Mouse (Mus musculus) kidney, embryonic 16.5 days (tissue): ENCODE measurements around the gene Perp. TPM values are rescaled to one million over a fixed set of nuclear protein-coding genes. Genes with fewer than 3 reads are reported as not detected.
A peak's percentile ranks its signal among the peaks of the same experiment; 100 is the strongest.

Experiments
- ATAC-seq: fragments of 200-750 bp; cut with Nextera tagmentation; 2 replicates; pipeline ENCODE4 v1.8.0; 2017; ENCODE audit warnings: moderate TSS enrichment; ENCODE audit not compliant: low FRiP score, low TSS enrichment
- H3K27ac ChIP-seq: fragments of 300-500 bp; sonication (generic); 2 replicates; pipeline ENCODE4 v1.5.1; 2014; ENCODE audit warnings: low read length
- H3K27me3 ChIP-seq: fragments of 300-500 bp; sonication (generic); 2 replicates; pipeline ENCODE4 v1.6.1; 2014; ENCODE audit warnings: low read length, control low read depth, mixed read lengths; ENCODE audit not compliant: insufficient read depth
- H3K36me3 ChIP-seq: fragments of 300-500 bp; sonication (generic); 2 replicates; pipeline ENCODE4 v1.6.1; 2014; ENCODE audit warnings: low read length, control low read depth, mixed read lengths; ENCODE audit not compliant: insufficient read depth
- H3K4me1 ChIP-seq: fragments of 300-500 bp; sonication (generic); 2 replicates; pipeline ENCODE4 v1.6.1; 2014; ENCODE audit warnings: low read length, control low read depth, mixed read lengths; ENCODE audit not compliant: insufficient read depth
- H3K4me2 ChIP-seq: fragments of 300-500 bp; sonication (generic); replicated peaks from 2 replicates; pipeline ENCODE4 v1.6.1; 2014; ENCODE audit warnings: low read depth, low read length
- H3K4me3 ChIP-seq: fragments of 300-500 bp; sonication (generic); 2 replicates; pipeline ENCODE4 v1.5.1; 2014; ENCODE audit warnings: mild to moderate bottlenecking, low read length
- H3K9ac ChIP-seq: fragments of 300-500 bp; sonication (generic); replicated peaks from 2 replicates; pipeline ENCODE4 v1.6.1; 2014; ENCODE audit warnings: low read length
- H3K9me3 ChIP-seq: fragments of 300-500 bp; sonication (generic); 2 replicates; pipeline ENCODE4 v1.6.1; 2016; ENCODE audit warnings: low read length, control low read depth
- WGBS: fragments of 180-500 bp; shearing (Covaris S2); extraction: QIAGEN DNeasy Blood & Tissue Kit; methylation state at CpG from one replicate; pipeline ENCODE4 v1.1.7; 2014; 5-methylcytosine and 5-hydroxymethylcytosine counted together
- polyA plus RNA-seq: library from polyadenylated mRNA; unstranded; fragments of >200 nt; fragmentation: Nextera tagmentation; extraction: Ambion mirVana; gene quantifications from 2 replicates; pipeline ENCODE4 v1.2.1, GENCODE M21; 2015

The Perp gene
- polyA plus RNA-seq, result 19.9 and 21.8 TPM in 2 replicates

DNA sequence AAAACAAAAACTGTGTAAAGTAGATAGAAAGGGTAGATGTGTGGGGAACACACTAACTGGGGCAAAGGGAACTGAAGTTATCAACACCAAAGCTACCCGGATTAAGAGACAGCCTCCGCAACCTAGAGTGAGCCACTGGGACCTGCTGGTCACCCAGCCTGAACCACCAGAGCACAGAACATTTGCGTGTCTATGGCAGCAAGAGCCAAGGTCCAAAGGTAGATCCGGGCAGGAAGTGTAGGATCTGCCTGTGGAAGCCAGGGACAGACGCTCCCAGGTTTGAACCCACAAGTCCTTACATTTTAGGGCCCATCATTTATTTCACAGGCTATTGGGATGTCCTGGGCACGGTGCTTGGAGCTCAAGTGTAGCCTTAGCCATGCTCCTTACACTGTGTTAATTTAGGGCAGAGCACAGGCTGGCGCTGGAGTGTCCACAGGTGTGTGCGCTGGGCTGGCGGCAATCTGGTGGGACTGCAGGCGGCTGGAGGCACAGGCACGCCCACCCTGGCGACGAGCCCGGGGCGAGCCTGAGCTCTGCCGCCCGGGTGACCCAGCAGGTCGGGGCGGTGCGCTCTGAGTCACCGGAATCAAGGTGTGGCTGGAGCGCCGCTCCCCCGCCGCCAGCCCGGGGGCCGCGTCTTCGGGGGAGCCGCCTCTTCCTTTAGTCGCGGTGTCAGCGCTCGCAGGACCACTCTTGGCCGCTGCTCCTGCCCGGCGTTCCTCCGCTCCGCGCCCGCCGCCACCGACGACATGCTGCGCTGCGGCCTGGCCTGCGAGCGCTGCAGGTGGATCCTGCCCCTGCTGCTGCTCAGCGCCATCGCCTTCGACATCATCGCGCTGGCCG lies at the start of gene Perp:
Perp (plus strand) TSS at position 580 of the 846 bp plus-strand sequence.
- peak; percentile 97 for ATAC-seq
- Histone ChIP-seq H3K27ac (0 out of 2 replicates have a peak within 1 kb of the TSS, but pooled peaks have one; percentile 24), H3K4me3 (peak within 1 kb of the TSS; percentile 60), H3K36me3 (no peaks in the 10 kb centered on the region), H3K27me3 (peaks cover 31% of the 10 kb centered on the region), H3K9me3 (no peaks in the 10 kb centered on the region), H3K4me1 (no peaks in the 10 kb centered on the region; the same call in 1 of the 2 replicates), H3K4me2 (peak within 1 kb of the TSS; percentile 91), H3K9ac (peak within 1 kb of the TSS; percentile 71)
- WGBS, result 2% methylated on average over 54 of the region's 54 CpGs

DNA sequence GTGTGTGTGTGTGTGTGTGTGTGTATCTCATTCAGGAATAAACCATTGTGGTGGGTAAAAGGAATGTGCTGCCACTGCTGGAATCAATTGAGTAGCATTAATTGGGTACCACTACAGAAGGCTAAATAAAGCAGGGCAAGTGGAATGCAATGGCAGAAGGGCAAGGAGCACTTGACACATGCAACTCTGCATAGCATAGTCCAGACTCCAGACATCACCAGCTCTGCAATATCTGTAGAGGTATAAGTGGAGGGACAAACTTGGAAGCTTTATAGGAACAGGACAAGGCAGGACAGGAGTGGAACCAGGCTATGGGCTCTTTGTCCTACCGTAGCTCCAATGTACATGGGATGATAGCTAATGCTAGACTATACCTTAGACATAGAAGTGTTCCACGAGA lies 33.1 kb upstream of the Perp start:
- ATAC-seq, result no peak
- H3K27me3 ChIP-seq, result no peaks in the 10 kb centered on the region
- H3K4me2 ChIP-seq, result no peak overlapping the region
- H3K9me3 ChIP-seq, result no peaks in the 10 kb centered on the region
- H3K9ac ChIP-seq, result no peak overlapping the region
- WGBS, result 82% methylated on average over 2 of the region's 2 CpGs
- H3K36me3 ChIP-seq, result no peaks in the 10 kb centered on the region
- no peak overlapping the region for H3K27ac ChIP-seq
- H3K4me1 ChIP-seq, result peaks cover 2% of the 10 kb centered on the region; the same call in 1 of the 2 replicates
- H3K4me3 ChIP-seq, result no peak overlapping the region

DNA sequence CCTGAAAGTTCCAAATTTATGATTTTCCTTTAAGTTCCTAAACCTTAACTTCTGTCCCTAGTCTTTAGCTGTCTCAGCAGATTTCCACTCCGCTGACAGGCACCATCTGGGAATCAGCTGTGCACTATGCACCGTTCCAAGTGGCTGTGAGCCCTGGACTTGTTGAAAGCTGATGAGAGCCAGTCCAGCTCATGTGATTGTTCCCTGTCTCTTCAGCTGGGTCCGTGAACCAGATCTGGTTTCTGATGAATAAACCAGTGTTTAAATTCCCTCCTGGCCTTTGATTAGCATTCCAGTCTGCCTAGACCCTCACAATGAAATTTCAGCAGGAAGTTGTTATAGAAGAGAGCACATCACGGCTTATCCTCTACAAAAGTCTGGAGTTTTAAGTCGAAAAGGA lies 28.3 kb upstream of the Perp start:
- peaks cover 5% of the 10 kb centered on the region; the same call in 1 of the 2 replicates for H3K4me1 ChIP-seq
- peak; percentile 85 for ATAC-seq
- H3K27me3 ChIP-seq, result no peaks in the 10 kb centered on the region
- H3K27ac ChIP-seq, result no peak overlapping the region
- H3K9ac ChIP-seq, result no peak overlapping the region
- WGBS, result 38% methylated on average over 5 of the region's 5 CpGs
- no peaks in the 10 kb centered on the region for H3K9me3 ChIP-seq
- H3K36me3 ChIP-seq, result no peaks in the 10 kb centered on the region
- H3K4me3 ChIP-seq, result no peak overlapping the region
- no peak overlapping the region for H3K4me2 ChIP-seq

DNA sequence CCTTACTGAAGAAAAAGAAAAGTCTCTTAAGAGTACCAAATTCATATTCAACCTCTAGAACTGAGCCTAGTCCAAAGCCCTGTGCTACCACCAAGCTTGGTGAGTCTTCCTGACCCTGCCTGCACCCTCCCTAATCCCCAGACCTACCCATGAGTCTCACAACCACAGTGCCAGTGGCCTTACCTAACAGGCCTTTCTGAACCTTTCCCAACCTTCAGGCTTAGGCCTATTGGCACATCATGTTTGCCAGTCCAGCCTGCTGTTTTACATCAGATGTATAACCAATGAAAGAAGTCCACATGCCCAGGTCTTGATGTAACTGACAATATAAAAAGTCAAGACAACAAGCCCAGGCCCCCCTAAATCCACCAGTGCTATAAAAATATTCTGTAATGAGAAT lies 19.7 kb upstream of the Perp start:
- Histone ChIP-seq H3K9me3 (no peaks in the 10 kb centered on the region), H3K4me3 (no peak overlapping the region), H3K4me2 (no peak overlapping the region), H3K36me3 (no peaks in the 10 kb centered on the region), H3K27ac (no peak overlapping the region), H3K4me1 (0 out of 2 replicates have a peak, but pooled peaks cover 2% of the 10 kb centered on the region), H3K9ac (no peak overlapping the region), H3K27me3 (no peaks in the 10 kb centered on the region)
- ATAC-seq, result no peak

DNA sequence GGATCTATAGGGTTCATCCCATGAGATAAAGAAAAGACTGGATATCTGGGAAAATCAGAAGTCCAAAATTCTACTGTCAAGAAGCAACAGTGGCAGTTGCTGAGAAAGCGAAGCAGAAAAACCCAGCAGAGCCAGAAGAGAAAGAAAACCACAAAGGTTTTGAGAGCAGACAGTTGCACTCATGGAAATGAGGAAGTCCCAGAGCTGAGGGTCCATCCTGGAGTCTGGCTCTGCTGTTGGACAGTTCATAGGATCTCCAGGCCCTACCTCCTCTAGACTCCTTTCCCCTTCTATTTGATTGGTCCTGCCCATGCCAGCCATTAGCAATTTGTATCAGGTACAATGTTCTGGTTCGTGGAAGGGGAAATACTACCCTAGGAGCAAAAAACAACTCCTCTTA lies 18.7 kb upstream of the Perp start:
- no peak for ATAC-seq
- Histone ChIP-seq H3K36me3 (no peaks in the 10 kb centered on the region), H3K27ac (no peak overlapping the region), H3K9me3 (no peaks in the 10 kb centered on the region), H3K9ac (no peak overlapping the region), H3K4me1 (0 out of 2 replicates have a peak, but pooled peaks cover 3% of the 10 kb centered on the region), H3K27me3 (no peaks in the 10 kb centered on the region), H3K4me3 (no peak overlapping the region), H3K4me2 (no peak overlapping the region)
- 72% methylated on average over 2 of the region's 2 CpGs for WGBS

DNA sequence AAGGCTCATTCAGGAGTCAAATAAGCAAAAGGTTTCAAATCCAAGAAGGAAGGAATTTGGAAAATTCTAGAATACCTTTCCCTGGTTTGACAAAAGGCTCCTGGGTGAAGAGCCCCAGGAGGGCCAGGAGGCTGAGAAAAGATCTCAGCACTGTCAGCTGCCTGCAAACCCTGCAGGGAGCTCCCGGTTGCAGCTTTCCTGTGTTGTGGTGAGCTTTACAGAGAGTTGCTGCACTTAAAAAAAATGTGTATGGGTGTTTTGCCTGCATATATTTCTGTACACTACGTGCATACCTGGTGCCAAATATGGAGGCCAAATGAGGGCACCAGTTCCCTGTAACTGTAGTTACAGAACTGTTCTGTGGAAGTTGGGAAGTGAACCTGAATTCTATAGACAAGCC lies 16.9 kb upstream of the Perp start:
- Histone ChIP-seq H3K36me3 (no peaks in the 10 kb centered on the region), H3K27me3 (no peaks in the 10 kb centered on the region), H3K27ac (no peak overlapping the region), H3K4me1 (0 out of 2 replicates have a peak, but pooled peaks cover 3% of the 10 kb centered on the region), H3K4me3 (no peak overlapping the region), H3K4me2 (no peak overlapping the region), H3K9ac (no peak overlapping the region), H3K9me3 (no peaks in the 10 kb centered on the region)
- 64% methylated on average over 2 of the region's 2 CpGs for WGBS
- ATAC-seq, result no peak

DNA sequence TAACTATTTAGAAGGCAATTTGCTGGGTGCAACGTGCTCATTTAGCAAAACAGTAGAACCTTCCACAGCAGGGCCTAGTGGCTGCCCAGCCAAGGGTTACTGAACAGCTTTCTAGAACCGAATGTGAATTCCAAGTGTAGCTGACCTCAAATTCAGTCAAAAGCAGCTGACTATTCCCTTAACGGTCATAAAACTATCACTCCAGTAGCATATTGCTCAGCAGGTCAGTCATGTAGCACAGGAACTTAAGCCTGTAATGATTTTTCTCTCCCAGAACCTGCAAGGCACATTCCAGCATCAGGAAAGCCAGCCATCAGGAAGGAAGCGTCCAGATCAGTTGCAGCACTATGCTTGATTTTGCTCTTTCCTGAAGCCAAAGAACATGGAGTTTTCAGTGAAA lies 14.5 kb upstream of the Perp start:
- Histone ChIP-seq H3K36me3 (no peaks in the 10 kb centered on the region), H3K4me1 (0 out of 2 replicates have a peak, but pooled peaks cover 3% of the 10 kb centered on the region), H3K27me3 (no peaks in the 10 kb centered on the region), H3K4me3 (no peak overlapping the region), H3K9ac (no peak overlapping the region), H3K4me2 (no peak overlapping the region), H3K27ac (no peak overlapping the region), H3K9me3 (no peaks in the 10 kb centered on the region)
- WGBS, result 37% methylated on average over 4 of the region's 4 CpGs
- no peak for ATAC-seq

DNA sequence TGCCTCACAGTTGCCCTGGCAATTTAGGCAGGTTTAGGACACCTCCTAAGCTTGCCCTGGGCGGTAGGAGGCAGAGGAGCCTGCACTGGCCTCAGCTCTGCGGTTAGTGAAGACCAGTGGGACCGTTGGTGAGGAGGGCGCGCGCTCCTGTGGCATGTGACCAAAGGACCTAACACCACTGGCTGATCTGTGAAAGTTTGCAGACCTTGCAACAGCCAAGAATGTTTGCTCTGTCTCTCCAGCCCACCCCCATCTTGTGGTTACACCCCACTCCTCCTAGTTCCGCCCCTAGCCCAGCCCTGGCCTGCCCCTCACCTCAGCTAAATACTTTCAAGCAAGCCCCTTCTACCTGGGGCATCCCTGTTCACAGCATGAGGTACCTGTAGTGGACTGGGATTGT lies 13.0 kb upstream of the Perp start:
- 48% methylated on average over 7 of the region's 7 CpGs for WGBS

DNA sequence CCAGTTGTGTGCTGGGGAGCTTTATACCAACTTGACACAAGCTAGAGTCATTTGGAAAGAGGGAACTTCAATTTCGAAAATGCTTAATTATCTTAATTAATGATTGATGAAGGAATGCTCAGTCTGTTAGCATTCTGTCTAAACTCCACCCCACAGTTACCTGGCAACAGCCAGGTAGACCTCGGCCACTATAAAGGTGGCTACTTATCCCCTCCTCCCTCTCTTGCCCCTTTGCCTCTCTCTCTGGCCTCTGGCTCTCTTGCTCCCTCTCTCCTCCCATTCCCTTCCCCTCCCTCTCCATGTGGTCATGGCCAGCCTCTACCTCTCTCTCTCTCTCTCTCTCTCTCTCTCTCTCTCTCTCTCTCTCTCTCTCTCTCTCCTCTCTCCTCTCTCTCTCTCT lies 10.4 kb upstream of the Perp start:
- Histone ChIP-seq H3K9ac (no peak overlapping the region), H3K4me2 (no peak overlapping the region), H3K36me3 (no peaks in the 10 kb centered on the region), H3K27ac (no peak overlapping the region), H3K27me3 (no peaks in the 10 kb centered on the region), H3K4me3 (no peak overlapping the region), H3K9me3 (no peaks in the 10 kb centered on the region), H3K4me1 (0 out of 2 replicates have a peak, but pooled peaks cover 3% of the 10 kb centered on the region)
- ATAC-seq, result peak; percentile 71; the same call in 1 of the 2 replicates
- WGBS, result 37% methylated on average over 2 of the region's 2 CpGs

More for the DNA sequence above, 13.0 kb upstream of the Perp start:
- Histone ChIP-seq H3K27ac (no peak overlapping the region), H3K36me3 (no peaks in the 10 kb centered on the region), H3K27me3 (no peaks in the 10 kb centered on the region), H3K4me3 (no peak overlapping the region), H3K9me3 (no peaks in the 10 kb centered on the region), H3K4me2 (no peak overlapping the region), H3K4me1 (0 out of 2 replicates have a peak, but pooled peaks cover 3% of the 10 kb centered on the region), H3K9ac (no peak overlapping the region)
- ATAC-seq, result no peak; the same call in 1 of the 2 replicates
